Mouse (Mus musculus) intestine, embryonic 14.5 days (tissue): ENCODE measurements around the gene Naa25. TPM values are rescaled to one million over a fixed set of nuclear protein-coding genes. Genes with fewer than 3 reads are reported as not detected.

ENCODE experiments used
- ATAC-seq: fragments of 200-750 bp; cut with Nextera tagmentation; replicated peaks from 2 replicates; pipeline ENCODE4 v1.8.0; 2017; ENCODE audit warnings: low read depth, moderate number of reproducible peaks, moderate TSS enrichment, moderate library complexity; ENCODE audit not compliant: low FRiP score, low TSS enrichment
- DNase-seq: peaks from one replicate; pipeline ENCODE4 v3.0.0-alpha.2; 2018; ENCODE audit warnings: low spot score
- H3K27ac ChIP-seq: fragments of 300-500 bp; sonication (generic); 2 replicates; pipeline ENCODE4 v1.5.1; 2014; ENCODE audit warnings: low read depth, mild to moderate bottlenecking, control low read depth
- H3K27me3 ChIP-seq: fragments of 300-500 bp; sonication (generic); replicated peaks from 2 replicates; pipeline ENCODE4 v1.6.1; 2014; ENCODE audit warnings: low read length, control low read depth; ENCODE audit not compliant: control insufficient read depth, insufficient read depth
- H3K36me3 ChIP-seq: fragments of 300-500 bp; sonication (generic); 2 replicates; pipeline ENCODE4 v1.6.1; 2014; ENCODE audit warnings: low read length, control low read depth; ENCODE audit not compliant: control insufficient read depth, insufficient read depth
- H3K4me1 ChIP-seq: fragments of 300-500 bp; sonication (generic); replicated peaks from 2 replicates; pipeline ENCODE4 v1.6.1; 2014; ENCODE audit warnings: low read length, control low read depth, mixed read lengths; ENCODE audit not compliant: control insufficient read depth, insufficient read depth
- H3K4me2 ChIP-seq: fragments of 300-500 bp; sonication (generic); 2 replicates; pipeline ENCODE4 v1.6.1; 2014; ENCODE audit warnings: low read length
- H3K4me3 ChIP-seq: fragments of 300-500 bp; sonication (generic); 2 replicates; pipeline ENCODE4 v1.5.1; 2014; ENCODE audit warnings: low read depth, low read length, control low read depth, mixed read lengths
- H3K9ac ChIP-seq: fragments of 300-500 bp; sonication (generic); 2 replicates; pipeline ENCODE4 v1.6.1; 2014; ENCODE audit warnings: mild to moderate bottlenecking, low read length
- H3K9me3 ChIP-seq: fragments of 300-500 bp; sonication (generic); 2 replicates; pipeline ENCODE4 v1.6.1; 2016; ENCODE audit warnings: low read length, control low read depth; ENCODE audit not compliant: control insufficient read depth
- WGBS: fragments of 180-500 bp; shearing (Covaris S2); extraction: QIAGEN DNeasy Blood & Tissue Kit; methylation state at CpG from one replicate; pipeline ENCODE4 v1.1.7; 2014; 5-methylcytosine and 5-hydroxymethylcytosine counted together
- polyA plus RNA-seq: library from polyadenylated mRNA; unstranded; fragments of >200 nt; fragmentation: Nextera tagmentation; extraction: Ambion mirVana; gene quantifications from 2 replicates; pipeline ENCODE4 v1.2.1, GENCODE M21; 2014

The Naa25 gene
- 47.4 and 53.2 TPM in 2 replicates for polyA plus RNA-seq

GRCm38 (mm10) chr5:121397187-121398145 is at the start of gene Naa25:
Naa25 (plus strand) TSS chr5:121397936.
- no peaks in the 10 kb centered on the region for H3K9me3 ChIP-seq
- H3K27me3 ChIP-seq, result no peaks in the 10 kb centered on the region
- H3K27ac ChIP-seq, result peak within 1 kb of the TSS; percentile 86
- ATAC-seq (peak; percentile 92), DNase-seq (peak; percentile 96)
- peaks cover 12% of the 10 kb centered on the region; the same call in 1 of the 2 replicates for H3K4me1 ChIP-seq
- peak within 1 kb of the TSS; percentile 94 for H3K4me2 ChIP-seq
- WGBS, result 12% methylated on average over 53 of the region's 53 CpGs
- peak within 1 kb of the TSS; percentile 61 for H3K9ac ChIP-seq
- 0 out of 2 replicates have a peak, but pooled peaks cover 5% of the 10 kb centered on the region for H3K36me3 ChIP-seq
- peak within 1 kb of the TSS; percentile 98 for H3K4me3 ChIP-seq

GRCm38 (mm10) chr5:121359229-121359628 is 38.5 kb upstream of the Naa25 start:
- Histone ChIP-seq H3K4me2 (no peak overlapping the region), H3K9me3 (no peaks in the 10 kb centered on the region), H3K27me3 (no peaks in the 10 kb centered on the region), H3K36me3 (peaks cover 99% of the 10 kb centered on the region), H3K9ac (no peak overlapping the region), H3K4me1 (no peaks in the 10 kb centered on the region), H3K27ac (no peak overlapping the region), H3K4me3 (no peak overlapping the region)
- ATAC-seq (peak; percentile 65; the same call in 1 of the 2 replicates), DNase-seq (no peak)
- 58% methylated on average over 9 of the region's 9 CpGs for WGBS

GRCm38 (mm10) chr5:121361696-121362095 is 36.0 kb upstream of the Naa25 start:
- Histone ChIP-seq H3K9ac (no peak overlapping the region), H3K4me1 (no peaks in the 10 kb centered on the region), H3K4me2 (no peak overlapping the region), H3K4me3 (no peak overlapping the region), H3K27ac (no peak overlapping the region), H3K36me3 (peaks cover 99% of the 10 kb centered on the region), H3K27me3 (no peaks in the 10 kb centered on the region), H3K9me3 (no peaks in the 10 kb centered on the region)
- DNase-seq, result no peak
- no peak for ATAC-seq
- WGBS, result 83% methylated on average over 5 of the region's 5 CpGs

GRCm38 (mm10) chr5:121363441-121363840 is 34.3 kb upstream of the Naa25 start:
- WGBS, result 83% methylated on average over 7 of the region's 7 CpGs
- no peak for ATAC-seq
- H3K27ac ChIP-seq, result no peak overlapping the region
- no peak overlapping the region for H3K4me2 ChIP-seq
- H3K27me3 ChIP-seq, result no peaks in the 10 kb centered on the region
- DNase-seq, result no peak
- no peak overlapping the region for H3K9ac ChIP-seq
- H3K4me3 ChIP-seq, result no peak overlapping the region
- H3K36me3 ChIP-seq, result peaks cover 98% of the 10 kb centered on the region
- H3K9me3 ChIP-seq, result no peaks in the 10 kb centered on the region
- no peaks in the 10 kb centered on the region for H3K4me1 ChIP-seq

- 87% methylated on average over 16 of the region's 16 CpGs for WGBS
- Histone ChIP-seq H3K27ac (no peak overlapping the region), H3K27me3 (no peaks in the 10 kb centered on the region), H3K4me3 (no peak overlapping the region), H3K4me1 (no peaks in the 10 kb centered on the region), H3K9ac (no peak overlapping the region), H3K9me3 (no peaks in the 10 kb centered on the region), H3K4me2 (no peak overlapping the region), H3K36me3 (peaks cover 93% of the 10 kb centered on the region)
- no peak for DNase-seq
- no peak for ATAC-seq
Measured at GRCm38 (mm10) chr5:121366449-121367225, 31.1 kb upstream of the Naa25 start.

GRCm38 (mm10) chr5:121367255-121367654 is 30.5 kb upstream of the Naa25 start:
- no peaks in the 10 kb centered on the region for H3K27me3 ChIP-seq
- H3K9me3 ChIP-seq, result no peaks in the 10 kb centered on the region
- no peak overlapping the region for H3K9ac ChIP-seq
- no peak overlapping the region for H3K4me2 ChIP-seq
- no peak for DNase-seq
- H3K27ac ChIP-seq, result no peak overlapping the region
- H3K4me3 ChIP-seq, result no peak overlapping the region
- H3K4me1 ChIP-seq, result no peaks in the 10 kb centered on the region
- ATAC-seq, result no peak; the same call in 1 of the 2 replicates
- H3K36me3 ChIP-seq, result peaks cover 93% of the 10 kb centered on the region
- 90% methylated on average over 4 of the region's 4 CpGs for WGBS

- WGBS, result 88% methylated on average over 6 of the region's 6 CpGs
- Histone ChIP-seq H3K9me3 (no peaks in the 10 kb centered on the region), H3K4me2 (no peak overlapping the region), H3K36me3 (peaks cover 91% of the 10 kb centered on the region), H3K4me1 (no peaks in the 10 kb centered on the region), H3K27me3 (no peaks in the 10 kb centered on the region), H3K27ac (no peak overlapping the region), H3K9ac (no peak overlapping the region), H3K4me3 (no peak overlapping the region)
- DNase-seq, result no peak
- ATAC-seq, result no peak
Measured at GRCm38 (mm10) chr5:121371712-121372111, 26.0 kb upstream of the Naa25 start.

- no peak for ATAC-seq
- Histone ChIP-seq H3K27ac (no peak overlapping the region), H3K4me2 (no peak overlapping the region), H3K36me3 (peaks cover 89% of the 10 kb centered on the region), H3K27me3 (no peaks in the 10 kb centered on the region), H3K9ac (no peak overlapping the region), H3K4me3 (no peak overlapping the region), H3K4me1 (no peaks in the 10 kb centered on the region), H3K9me3 (no peaks in the 10 kb centered on the region)
- DNase-seq, result no peak
- WGBS, result 95% methylated on average over 3 of the region's 3 CpGs
Measured at GRCm38 (mm10) chr5:121374790-121375189, 22.9 kb upstream of the Naa25 start.
